Mouse (Mus musculus) liver, embryonic 15.5 days (tissue): ENCODE data around the gene Asf1b. TPM values are rescaled to one million over a fixed set of nuclear protein-coding genes. Genes with fewer than 3 reads are reported as not detected.

Experiments used
- ATAC-seq: fragments of 200-750 bp; cut with Nextera tagmentation; 2 replicates; pipeline ENCODE4 v1.8.0; 2017; ENCODE audit warnings: moderate number of reproducible peaks, mild to moderate bottlenecking, moderate library complexity; ENCODE audit not compliant: insufficient read depth
- H3K27ac ChIP-seq: fragments of 300-500 bp; sonication (generic); replicated peaks from 2 replicates; pipeline ENCODE4 v1.5.1; 2015; ENCODE audit warnings: mild to moderate bottlenecking, inconsistent platforms
- H3K27me3 ChIP-seq: fragments of 300-500 bp; sonication (generic); 2 replicates; pipeline ENCODE4 v1.6.1; 2015; ENCODE audit warnings: mild to moderate bottlenecking, inconsistent platforms
- H3K36me3 ChIP-seq: fragments of 300-500 bp; sonication (generic); replicated peaks from 2 replicates; pipeline ENCODE4 v1.6.1; 2015; ENCODE audit warnings: moderate library complexity, mild to moderate bottlenecking, inconsistent platforms
- H3K4me1 ChIP-seq: fragments of 300-500 bp; sonication (generic); replicated peaks from 2 replicates; pipeline ENCODE4 v1.6.1; 2015; ENCODE audit warnings: inconsistent platforms
- H3K4me2 ChIP-seq: fragments of 300-500 bp; sonication (generic); 2 replicates; pipeline ENCODE4 v1.6.1; 2015; ENCODE audit warnings: moderate library complexity, mild to moderate bottlenecking, inconsistent platforms
- H3K4me3 ChIP-seq: fragments of 300-500 bp; sonication (generic); replicated peaks from 2 replicates; pipeline ENCODE4 v1.5.1; 2015; ENCODE audit warnings: mild to moderate bottlenecking, inconsistent platforms
- H3K9ac ChIP-seq: fragments of 300-500 bp; sonication (generic); 2 replicates; pipeline ENCODE4 v1.6.1; 2015; ENCODE audit warnings: moderate library complexity, mild to moderate bottlenecking, inconsistent platforms
- H3K9me3 ChIP-seq: fragments of 300-500 bp; sonication (generic); replicated peaks from 2 replicates; pipeline ENCODE4 v1.6.1; 2016; ENCODE audit warnings: inconsistent platforms
- WGBS: fragments of 180-500 bp; shearing (Covaris S2); methylation state at CpG from one replicate; pipeline ENCODE4 v1.1.7; 2015; ENCODE audit warnings: mixed read lengths; ENCODE audit not compliant: insufficient replicate concordance; 5-methylcytosine and 5-hydroxymethylcytosine counted together
- polyA plus RNA-seq: library from polyadenylated mRNA; unstranded; fragments of >200 nt; fragmentation: Nextera tagmentation; extraction: Ambion mirVana; gene quantifications from 2 replicates; pipeline ENCODE4 v1.2.1, GENCODE M21; 2015

Asf1b gene
- polyA plus RNA-seq, 1 experiment from 2014 or later, result 118 TPM

DNA sequence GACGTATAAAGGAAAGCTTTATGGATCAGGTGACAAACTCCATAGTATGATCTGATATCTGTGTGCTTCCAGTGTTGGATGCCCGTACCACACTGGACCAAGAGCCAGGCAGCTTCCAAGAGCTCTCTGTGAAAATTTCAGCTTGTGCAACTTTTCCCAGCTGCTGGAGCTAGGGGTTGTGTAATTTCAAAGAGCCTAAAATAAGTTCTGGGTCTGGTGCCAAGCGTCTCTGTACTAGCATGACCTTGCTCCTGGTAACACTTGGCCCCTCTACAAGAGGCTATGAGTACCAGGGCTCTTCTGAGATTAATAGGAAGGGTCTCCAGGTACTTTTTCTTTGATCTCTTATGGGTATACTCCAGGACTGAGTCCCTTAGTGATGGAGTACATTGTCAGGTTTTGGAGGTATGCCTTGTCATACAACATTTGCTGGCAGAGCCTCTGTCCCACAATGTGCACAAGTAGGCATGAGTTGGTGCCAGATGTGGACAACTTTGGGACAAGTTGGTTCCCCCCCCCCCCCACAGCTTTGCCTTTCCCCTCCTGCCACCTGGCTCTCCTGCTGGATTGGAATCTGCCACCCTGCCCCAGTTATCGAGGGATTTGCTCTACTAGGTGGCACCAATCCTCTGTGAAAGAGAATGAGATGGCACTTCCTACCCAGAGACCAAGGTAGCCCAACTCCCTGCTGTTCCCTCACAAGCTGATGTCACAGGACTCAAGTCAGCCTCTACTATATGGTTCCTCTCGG lies 8.9 kb downstream of the Asf1b start:
- H3K27me3 ChIP-seq, result no peaks in the 10 kb centered on the region
- H3K4me3 ChIP-seq, result no peak overlapping the region
- no peaks in the 10 kb centered on the region for H3K9me3 ChIP-seq
- 0 out of 2 replicates have a peak, but pooled peaks cover 3% of the 10 kb centered on the region for H3K4me1 ChIP-seq
- peaks cover 84% of the 10 kb centered on the region for H3K36me3 ChIP-seq
- no peak overlapping the region for H3K9ac ChIP-seq
- no peak overlapping the region for H3K27ac ChIP-seq
- ATAC-seq, result no peak
- H3K4me2 ChIP-seq, result no peak overlapping the region
- WGBS, result 82% methylated on average over 5 of the region's 5 CpGs

DNA sequence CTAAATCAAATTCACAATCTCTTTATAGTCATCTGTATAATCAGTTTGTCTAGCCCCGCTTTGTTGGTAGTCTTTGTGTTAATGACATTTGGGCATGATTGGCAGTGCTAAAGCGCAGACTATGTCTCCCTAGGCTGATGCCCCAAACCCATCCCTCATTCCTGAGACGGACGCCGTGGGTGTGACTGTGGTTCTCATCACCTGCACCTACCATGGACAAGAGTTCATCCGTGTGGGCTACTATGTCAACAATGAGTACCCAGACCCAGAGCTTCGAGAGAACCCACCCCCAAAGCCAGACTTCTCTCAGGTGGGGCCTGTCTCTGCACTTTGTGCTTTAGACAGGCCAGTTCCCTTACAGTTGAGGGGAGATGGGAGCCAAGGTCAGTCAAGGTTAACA lies 12.4 kb downstream of the Asf1b start:
- no peaks in the 10 kb centered on the region for H3K27me3 ChIP-seq
- no peak overlapping the region for H3K4me2 ChIP-seq
- H3K9ac ChIP-seq, result no peak overlapping the region
- no peak for ATAC-seq
- H3K4me3 ChIP-seq, result no peak overlapping the region
- H3K9me3 ChIP-seq, result no peaks in the 10 kb centered on the region
- WGBS, result 89% methylated on average over 7 of the region's 7 CpGs
- peaks cover 89% of the 10 kb centered on the region for H3K36me3 ChIP-seq
- peaks cover 21% of the 10 kb centered on the region for H3K4me1 ChIP-seq
- H3K27ac ChIP-seq, result no peak overlapping the region

DNA sequence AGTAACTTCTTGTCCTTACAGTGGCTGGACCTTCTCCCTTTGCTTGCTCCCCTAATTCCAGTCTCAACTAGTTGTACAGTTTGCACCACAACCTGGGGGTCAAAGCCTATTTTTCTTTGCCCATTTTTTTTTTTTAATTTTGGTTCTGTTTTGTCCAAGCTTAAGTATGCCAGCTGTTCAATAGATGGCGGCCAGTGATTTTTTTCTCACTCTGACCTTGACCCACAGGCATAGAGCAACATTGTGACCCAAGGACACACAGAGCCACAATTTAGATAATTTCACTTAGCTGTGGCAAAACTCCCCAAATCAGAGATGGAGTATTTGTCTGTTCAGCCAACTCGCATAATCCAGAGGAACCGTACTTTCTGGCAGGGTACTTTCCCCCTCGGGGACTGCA lies 15.8 kb downstream of the Asf1b start:
- Histone ChIP-seq H3K4me2 (peak overlapping the region; percentile 99), H3K4me1 (peaks cover 40% of the 10 kb centered on the region), H3K27ac (peak overlapping the region; percentile 78; the same call in 1 of the 2 replicates), H3K4me3 (no peak overlapping the region), H3K27me3 (no peaks in the 10 kb centered on the region), H3K9ac (no peak overlapping the region), H3K9me3 (no peaks in the 10 kb centered on the region), H3K36me3 (peaks cover 58% of the 10 kb centered on the region)
- ATAC-seq, result no peak
- WGBS, result 83% methylated on average over 4 of the region's 4 CpGs

DNA sequence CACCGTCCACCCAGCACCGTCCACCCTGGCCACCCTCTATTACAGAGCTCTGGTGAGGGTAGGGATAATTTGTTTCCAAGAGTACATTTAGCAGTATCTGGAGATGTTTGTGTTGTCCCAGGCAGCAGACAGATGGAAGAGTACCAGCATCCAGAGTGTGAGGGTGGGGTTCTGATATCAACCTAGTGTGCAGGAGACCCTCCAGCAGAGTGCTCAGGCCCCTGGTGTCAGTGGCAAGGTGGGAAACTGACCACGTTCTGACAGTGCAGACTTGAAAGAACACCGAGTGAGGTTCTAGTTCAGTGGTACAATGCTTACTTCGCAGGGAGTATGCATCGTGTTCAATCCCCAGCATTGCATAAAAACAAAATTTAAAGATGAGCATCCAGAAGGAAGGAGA lies 16.4 kb downstream of the Asf1b start:
- peak overlapping the region; percentile 94 for H3K4me3 ChIP-seq
- peak overlapping the region; percentile 99 for H3K4me2 ChIP-seq
- no peaks in the 10 kb centered on the region for H3K9me3 ChIP-seq
- H3K27ac ChIP-seq, result peak overlapping the region; percentile 78
- peaks cover 52% of the 10 kb centered on the region for H3K36me3 ChIP-seq
- no peaks in the 10 kb centered on the region for H3K27me3 ChIP-seq
- peaks cover 41% of the 10 kb centered on the region for H3K4me1 ChIP-seq
- 79% methylated on average over 6 of the region's 6 CpGs for WGBS
- peak overlapping the region; percentile 78 for H3K9ac ChIP-seq
- no peak for ATAC-seq

DNA sequence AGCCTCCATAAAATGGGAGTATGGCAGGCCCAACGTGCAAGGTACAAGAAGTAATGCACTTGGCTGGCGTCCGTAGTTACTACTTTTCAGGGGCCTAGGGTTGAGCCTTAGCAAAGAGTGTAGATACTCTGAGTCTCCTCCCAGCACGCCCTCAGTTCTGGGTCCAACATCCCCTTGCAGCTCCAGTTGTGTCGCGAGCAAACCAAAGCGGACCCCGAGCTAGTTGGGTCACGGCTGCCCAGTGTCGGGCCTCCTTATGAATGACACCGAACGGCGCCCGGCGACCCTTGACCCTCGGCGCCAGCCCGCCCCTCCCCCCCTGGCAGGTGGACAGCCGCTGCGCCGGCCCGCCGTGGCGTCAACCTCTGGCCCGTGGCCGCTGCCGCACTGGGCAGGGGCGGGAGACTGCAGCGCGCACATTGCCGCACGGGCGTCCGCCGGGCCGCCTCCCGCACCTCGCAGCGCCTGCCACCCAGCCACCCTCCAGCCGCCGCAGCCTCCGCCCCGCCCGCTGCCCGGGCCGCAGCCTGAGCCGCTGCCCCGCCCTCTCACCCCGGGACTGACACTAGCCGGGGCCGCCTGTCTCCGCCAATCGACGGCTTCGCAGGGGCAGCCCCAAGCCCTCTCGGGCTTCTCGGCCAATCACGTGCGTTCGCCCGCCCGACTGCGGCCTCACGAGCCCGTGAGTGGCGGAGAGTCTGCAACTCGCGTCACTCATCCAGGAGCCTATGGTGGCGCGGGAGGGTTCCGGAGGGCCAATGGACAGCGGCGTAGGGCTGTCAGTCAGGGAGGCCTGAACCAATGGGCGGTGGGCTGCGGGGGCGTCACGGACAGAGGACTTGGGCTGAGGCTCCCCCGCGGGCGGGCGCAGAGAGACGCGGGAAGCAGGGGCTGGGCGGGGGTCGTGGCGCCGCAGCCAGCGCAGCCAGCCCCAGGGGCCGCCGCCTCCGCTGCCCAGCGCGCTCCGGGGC lies 17.1 kb downstream of the Asf1b start, which contains the start of gene Prkaca:
TSS of gene Prkaca (plus strand) at position 844 of the 971 bp plus-strand sequence.
- Histone ChIP-seq H3K27me3 (no peaks in the 10 kb centered on the region), H3K9ac (peak within 1 kb of the TSS; percentile 91), H3K36me3 (peaks cover 45% of the 10 kb centered on the region), H3K4me2 (peak within 1 kb of the TSS; percentile 99), H3K27ac (peak within 1 kb of the TSS; percentile 79), H3K4me1 (peaks cover 49% of the 10 kb centered on the region), H3K9me3 (no peaks in the 10 kb centered on the region), H3K4me3 (peak within 1 kb of the TSS; percentile 94)
- WGBS, result under 1% methylated on average over 76 of the region's 94 CpGs
- peak; percentile 99 for ATAC-seq

GRCm38 (mm10) chr8:83973161-83974031 lies 18.1 kb downstream of the Asf1b start:
- Histone ChIP-seq H3K4me1 (peaks cover 56% of the 10 kb centered on the region), H3K4me2 (peak overlapping the region; percentile 98), H3K36me3 (peaks cover 35% of the 10 kb centered on the region), H3K27me3 (no peaks in the 10 kb centered on the region), H3K4me3 (peak overlapping the region; percentile 94), H3K27ac (peak overlapping the region; percentile 79), H3K9ac (peak overlapping the region; percentile 91), H3K9me3 (no peaks in the 10 kb centered on the region)
- 8% methylated on average over 35 of the region's 37 CpGs for whole genome bisulfite sequencing
- ATAC-seq, result no peak; the same call in 1 of the 2 replicates

GRCm38 (mm10) chr8:83974521-83974920 lies 19.2 kb downstream of the Asf1b start:
- no peaks in the 10 kb centered on the region for H3K27me3 ChIP-seq
- H3K9ac ChIP-seq, result no peak overlapping the region
- H3K36me3 ChIP-seq, result peaks cover 24% of the 10 kb centered on the region
- no peak for ATAC-seq
- H3K4me1 ChIP-seq, result peaks cover 56% of the 10 kb centered on the region
- no peak overlapping the region for H3K27ac ChIP-seq
- H3K9me3 ChIP-seq, result no peaks in the 10 kb centered on the region
- H3K4me3 ChIP-seq, result no peak overlapping the region
- no peak overlapping the region for H3K4me2 ChIP-seq
- WGBS, result 76% methylated on average over 4 of the region's 4 CpGs

DNA sequence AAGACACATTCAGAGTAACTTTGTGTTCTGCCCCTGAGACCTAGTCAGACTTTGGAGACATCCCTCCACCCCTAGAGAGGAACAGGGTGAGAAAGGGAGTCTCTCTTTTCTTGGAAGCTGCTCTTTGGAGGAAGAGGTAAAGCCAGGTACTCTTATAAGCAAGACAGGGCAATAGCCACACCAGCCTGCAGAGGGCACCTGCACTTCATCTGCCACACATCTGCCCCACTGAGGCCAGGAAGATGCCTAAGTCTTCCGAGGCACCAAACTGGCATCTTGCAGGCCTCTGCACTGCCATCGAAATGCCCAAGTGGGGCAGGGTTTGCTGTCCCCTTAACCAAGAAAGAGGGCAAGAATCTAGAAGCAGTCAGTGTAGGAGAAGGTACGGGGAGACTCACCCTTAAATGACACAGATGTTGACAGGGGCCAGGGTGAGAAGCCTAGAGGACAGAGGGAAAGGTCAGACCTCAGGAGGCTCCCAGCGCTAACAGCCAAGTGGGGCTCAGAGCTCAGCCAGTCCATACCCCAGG lies 20.9 kb downstream of the Asf1b start:
- Histone ChIP-seq H3K27ac (no peak overlapping the region), H3K9me3 (no peaks in the 10 kb centered on the region), H3K27me3 (no peaks in the 10 kb centered on the region), H3K4me3 (no peak overlapping the region), H3K4me1 (peaks cover 49% of the 10 kb centered on the region), H3K9ac (no peak overlapping the region), H3K4me2 (no peak overlapping the region), H3K36me3 (peaks cover 15% of the 10 kb centered on the region)
- ATAC-seq, result no peak
- 61% methylated on average over 4 of the region's 4 CpGs for WGBS

- WGBS, result 79% methylated on average over 5 of the region's 5 CpGs
- H3K4me3 ChIP-seq, result no peak overlapping the region
- H3K27ac ChIP-seq, result no peak overlapping the region
- no peak overlapping the region for H3K4me2 ChIP-seq
- peaks cover 15% of the 10 kb centered on the region for H3K36me3 ChIP-seq
- H3K9me3 ChIP-seq, result no peaks in the 10 kb centered on the region
- ATAC-seq, result no peak
- H3K4me1 ChIP-seq, result peaks cover 47% of the 10 kb centered on the region
- H3K27me3 ChIP-seq, result no peaks in the 10 kb centered on the region
- no peak overlapping the region for H3K9ac ChIP-seq
These were observed 21.6 kb downstream of the Asf1b start for GRCm38 (mm10) chr8:83976779-83977350.

DNA sequence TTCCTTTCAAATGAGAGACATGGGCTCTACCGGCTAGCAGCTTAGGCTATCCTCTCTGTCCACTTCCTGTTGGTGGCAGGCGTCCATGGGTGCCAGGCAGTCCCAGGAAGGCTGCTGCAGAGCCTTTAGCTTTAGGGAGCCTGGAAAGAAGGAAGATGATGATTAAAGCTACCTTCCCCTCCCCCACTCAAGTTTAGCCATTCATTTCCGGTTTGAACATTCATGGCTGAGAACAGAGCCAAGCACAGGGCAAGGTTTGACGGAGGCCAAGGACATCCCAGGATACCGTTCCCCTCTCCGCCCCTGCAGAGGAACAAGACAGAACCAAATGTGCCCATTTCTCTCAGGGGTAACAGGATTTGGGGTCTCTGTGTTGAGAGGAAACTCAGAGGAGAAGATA lies 22.3 kb downstream of the Asf1b start:
- Histone ChIP-seq H3K9ac (no peak overlapping the region), H3K4me1 (peaks cover 48% of the 10 kb centered on the region), H3K36me3 (peaks cover 19% of the 10 kb centered on the region), H3K27ac (0 out of 2 replicates have a peak overlapping the region, but pooled peaks have one; percentile 9), H3K4me2 (no peak overlapping the region), H3K9me3 (no peaks in the 10 kb centered on the region), H3K4me3 (no peak overlapping the region), H3K27me3 (no peaks in the 10 kb centered on the region)
- 46% methylated on average over 6 of the region's 6 CpGs for WGBS
- no peak for ATAC-seq
